Mouse (Mus musculus): ENCODE measurements around the gene Sec14l2. TPM values are rescaled to one million over a fixed set of nuclear protein-coding genes. Genes with fewer than 3 reads are reported as not detected.

Gene Sec14l2
- polyA plus RNA-seq, 1 experiment from 2014 or later, result 5.8 TPM

GRCm38 (mm10) chr11:4097091-4097621 lies 26.1 kb downstream of the Sec14l2 start:
- WGBS (ENCODE audit: insufficient replicate concordance), result 23% methylated on average over 10 of the region's 10 CpGs
- Histone ChIP-seq H3K27ac (peak overlapping the region; percentile 90), H3K4me2 (peak overlapping the region; percentile 95), H3K9ac (peak overlapping the region; percentile 82), H3K4me1 (replicated peaks) (peaks cover 43% of the 10 kb centered on the region), H3K27me3 (no peaks in the 10 kb centered on the region), H3K4me3 (replicated peaks) (peak overlapping the region; percentile 73), H3K9me3 (replicated peaks) (no peaks in the 10 kb centered on the region), H3K36me3 (peaks cover 18% of the 10 kb centered on the region)
- ATAC-seq (ENCODE audit: low read depth) (peak; percentile 13; the same call in 1 of the 2 replicates), DNase-seq (peak; percentile 17)

- Histone ChIP-seq H3K36me3 (peaks cover 26% of the 10 kb centered on the region), H3K9me3 (replicated peaks) (no peaks in the 10 kb centered on the region), H3K9ac (peak overlapping the region; percentile 82), H3K27ac (peak overlapping the region; percentile 90), H3K27me3 (no peaks in the 10 kb centered on the region), H3K4me2 (peak overlapping the region; percentile 95), H3K4me3 (replicated peaks) (peak overlapping the region; percentile 73), H3K4me1 (replicated peaks) (peaks cover 43% of the 10 kb centered on the region)
- ATAC-seq (ENCODE audit: low read depth), result peak; percentile 89
- DNase-seq, result peak; percentile 99
- WGBS (ENCODE audit: insufficient replicate concordance), result 2% methylated on average over 45 of the region's 45 CpGs
Measured at GRCm38 (mm10) chr11:4096054-4096984, 26.9 kb downstream of the Sec14l2 start.

GRCm38 (mm10) chr11:4095171-4096053 lies 27.8 kb downstream of the Sec14l2 start, which contains the start of gene Mtfp1:
Mtfp1 (minus strand) TSS chr11:4095445.
- H3K36me3 ChIP-seq, result peaks cover 34% of the 10 kb centered on the region
- H3K4me3 ChIP-seq (replicated peaks), result peak within 1 kb of the TSS; percentile 73
- H3K9me3 ChIP-seq (replicated peaks), result 0 out of 2 replicates have a peak, but pooled peaks cover 5% of the 10 kb centered on the region
- H3K27me3 ChIP-seq, result no peaks in the 10 kb centered on the region
- DNase-seq (peak; percentile 55), ATAC-seq (ENCODE audit: low read depth) (peak; percentile 24)
- 6% methylated on average over 34 of the region's 34 CpGs for WGBS (ENCODE audit: insufficient replicate concordance)
- H3K4me1 ChIP-seq (replicated peaks), result peaks cover 43% of the 10 kb centered on the region
- H3K27ac ChIP-seq, result peak within 1 kb of the TSS; percentile 84
- H3K9ac ChIP-seq, result peak within 1 kb of the TSS; percentile 82
- peak within 1 kb of the TSS; percentile 95 for H3K4me2 ChIP-seq

- ATAC-seq (ENCODE audit: low read depth), result peak; percentile 25
- peaks cover 34% of the 10 kb centered on the region for H3K36me3 ChIP-seq
- H3K9ac ChIP-seq, result peak overlapping the region; percentile 82
- H3K27me3 ChIP-seq, result no peaks in the 10 kb centered on the region
- peak; percentile 77 for DNase-seq
- peaks cover 43% of the 10 kb centered on the region for H3K4me1 ChIP-seq (replicated peaks)
- peak overlapping the region; percentile 73 for H3K4me3 ChIP-seq (replicated peaks)
- 3% methylated on average over 23 of the region's 24 CpGs for WGBS (ENCODE audit: insufficient replicate concordance)
- H3K4me2 ChIP-seq, result peak overlapping the region; percentile 95
- H3K27ac ChIP-seq, result peak overlapping the region; percentile 84
- 0 out of 2 replicates have a peak, but pooled peaks cover 5% of the 10 kb centered on the region for H3K9me3 ChIP-seq (replicated peaks)
Measured at GRCm38 (mm10) chr11:4094378-4095170, 28.6 kb downstream of the Sec14l2 start.

- ATAC-seq (ENCODE audit: low read depth) (no peak), DNase-seq (no peak)
- Histone ChIP-seq H3K36me3 (peaks cover 34% of the 10 kb centered on the region), H3K4me2 (peak overlapping the region; percentile 95), H3K4me1 (replicated peaks) (peaks cover 43% of the 10 kb centered on the region), H3K27me3 (no peaks in the 10 kb centered on the region), H3K9ac (peak overlapping the region; percentile 82), H3K4me3 (replicated peaks) (peak overlapping the region; percentile 73), H3K9me3 (replicated peaks) (0 out of 2 replicates have a peak, but pooled peaks cover 5% of the 10 kb centered on the region), H3K27ac (peak overlapping the region; percentile 84)
- WGBS (ENCODE audit: insufficient replicate concordance), result 69% methylated on average over 18 of the region's 18 CpGs
Measured at GRCm38 (mm10) chr11:4093459-4094377, 29.5 kb downstream of the Sec14l2 start.

- H3K27ac ChIP-seq, result no peak overlapping the region
- DNase-seq, result no peak
- 51% methylated on average over 2 of the region's 2 CpGs for WGBS (ENCODE audit: insufficient replicate concordance)
- 0 out of 2 replicates have a peak, but pooled peaks cover 5% of the 10 kb centered on the region for H3K9me3 ChIP-seq (replicated peaks)
- H3K36me3 ChIP-seq, result peaks cover 17% of the 10 kb centered on the region
- H3K9ac ChIP-seq, result no peak overlapping the region
- no peak for ATAC-seq (ENCODE audit: low read depth)
- no peaks in the 10 kb centered on the region for H3K4me1 ChIP-seq (replicated peaks)
- H3K4me2 ChIP-seq, result no peak overlapping the region
- no peaks in the 10 kb centered on the region for H3K27me3 ChIP-seq
- H3K4me3 ChIP-seq (replicated peaks), result no peak overlapping the region
Measured at GRCm38 (mm10) chr11:4087267-4087666, 35.9 kb downstream of the Sec14l2 start.

- Histone ChIP-seq H3K4me3 (replicated peaks) (no peak overlapping the region), H3K9me3 (replicated peaks) (0 out of 2 replicates have a peak, but pooled peaks cover 5% of the 10 kb centered on the region), H3K9ac (no peak overlapping the region), H3K4me2 (no peak overlapping the region), H3K36me3 (peaks cover 7% of the 10 kb centered on the region), H3K27me3 (no peaks in the 10 kb centered on the region), H3K4me1 (replicated peaks) (no peaks in the 10 kb centered on the region), H3K27ac (no peak overlapping the region)
- DNase-seq, result no peak
- WGBS (ENCODE audit: insufficient replicate concordance), result 48% methylated on average over 1 of the region's 1 CpGs
- no peak for ATAC-seq (ENCODE audit: low read depth)
Measured at GRCm38 (mm10) chr11:4086246-4086645, 37.0 kb downstream of the Sec14l2 start.

GRCm38 (mm10) chr11:4083316-4084078 lies 39.7 kb downstream of the Sec14l2 start:
- Histone ChIP-seq H3K36me3 (no peaks in the 10 kb centered on the region), H3K4me1 (replicated peaks) (no peaks in the 10 kb centered on the region), H3K27me3 (no peaks in the 10 kb centered on the region), H3K4me3 (replicated peaks) (no peak overlapping the region), H3K4me2 (no peak overlapping the region), H3K9me3 (replicated peaks) (no peaks in the 10 kb centered on the region), H3K9ac (no peak overlapping the region), H3K27ac (no peak overlapping the region)
- ATAC-seq (ENCODE audit: low read depth), result no peak
- WGBS (ENCODE audit: insufficient replicate concordance), result 28% methylated on average over 5 of the region's 5 CpGs
- peak; percentile 41 for DNase-seq

- 5% methylated on average over 4 of the region's 4 CpGs for WGBS (ENCODE audit: insufficient replicate concordance)
- no peaks in the 10 kb centered on the region for H3K9me3 ChIP-seq (replicated peaks)
- H3K9ac ChIP-seq, result no peak overlapping the region
- DNase-seq, result peak; percentile 22
- no peaks in the 10 kb centered on the region for H3K27me3 ChIP-seq
- no peaks in the 10 kb centered on the region for H3K4me1 ChIP-seq (replicated peaks)
- H3K36me3 ChIP-seq, result no peaks in the 10 kb centered on the region
- ATAC-seq (ENCODE audit: low read depth), result no peak
- H3K4me3 ChIP-seq (replicated peaks), result no peak overlapping the region
- no peak overlapping the region for H3K27ac ChIP-seq
- H3K4me2 ChIP-seq, result no peak overlapping the region
Measured at GRCm38 (mm10) chr11:4080219-4080618, 43.0 kb downstream of the Sec14l2 start.

All from liver, embryonic 13.5 days (tissue).